Mouse (Mus musculus) limb, embryonic 11.5 days (tissue): Measurements from ENCODE around the gene Slfn8. TPM values are rescaled to one million over a fixed set of nuclear protein-coding genes. Genes with fewer than 3 reads are reported as not detected.
"Not testable (repeated sequence)": the region's sequence is repeated elsewhere in the genome, so short reads cannot be mapped to it uniquely, and the experiment has no call there.

Source experiments
- ATAC-seq: fragments of 200-750 bp; cut with Nextera tagmentation; 2 replicates; pipeline ENCODE4 v1.8.0; 2017; ENCODE audit warnings: low read depth; ENCODE audit not compliant: insufficient number of reproducible peaks, low FRiP score, low TSS enrichment
- DNase-seq: peaks from one replicate; pipeline ENCODE4 v3.0.0-alpha.2; 2015; ENCODE audit warnings: low spot score
- H3K27ac ChIP-seq: fragments of 300-500 bp; sonication (generic); replicated peaks from 2 replicates; pipeline ENCODE4 v1.5.1; 2014; ENCODE audit warnings: low read depth, mild to moderate bottlenecking, low read length
- H3K27me3 ChIP-seq: fragments of 300-500 bp; sonication (generic); 2 replicates; pipeline ENCODE4 v1.6.1; 2014; ENCODE audit warnings: mild to moderate bottlenecking, low read length, mixed read lengths; ENCODE audit not compliant: control insufficient read depth, insufficient read depth
- H3K36me3 ChIP-seq: fragments of 300-500 bp; sonication (generic); 2 replicates; pipeline ENCODE4 v1.6.1; 2014; ENCODE audit warnings: mild to moderate bottlenecking, low read length, moderate library complexity, mixed read lengths; ENCODE audit not compliant: control insufficient read depth, insufficient read depth
- H3K4me1 ChIP-seq: fragments of 300-500 bp; sonication (generic); 2 replicates; pipeline ENCODE4 v1.6.1; 2014; ENCODE audit warnings: low read length, mixed read lengths; ENCODE audit not compliant: control insufficient read depth, insufficient read depth
- H3K4me2 ChIP-seq: fragments of 300-500 bp; sonication (generic); 2 replicates; pipeline ENCODE4 v1.6.1; 2014; ENCODE audit warnings: low read depth, mild to moderate bottlenecking, moderate library complexity; ENCODE audit not compliant: severe bottlenecking
- H3K4me3 ChIP-seq: fragments of 300-500 bp; sonication (generic); 2 replicates; pipeline ENCODE4 v1.5.1; 2014; ENCODE audit warnings: low read depth, low read length
- H3K9ac ChIP-seq: fragments of 300-500 bp; sonication (generic); 2 replicates; pipeline ENCODE4 v1.6.1; 2014; ENCODE audit warnings: mild to moderate bottlenecking, low read length
- H3K9me3 ChIP-seq: fragments of 300-500 bp; sonication (generic); 2 replicates; pipeline ENCODE4 v1.6.1; 2016; ENCODE audit warnings: low read length; ENCODE audit not compliant: control insufficient read depth
- WGBS: fragments of 180-500 bp; shearing (Covaris S2); extraction: QIAGEN DNeasy Blood & Tissue Kit; methylation state at CpG from one replicate; pipeline ENCODE4 v1.1.7; 2014; 5-methylcytosine and 5-hydroxymethylcytosine counted together
- polyA plus RNA-seq: library from polyadenylated mRNA; unstranded; fragments of >200 nt; fragmentation: Nextera tagmentation; extraction: Ambion mirVana; gene quantifications from 2 replicates; pipeline ENCODE4 v1.2.1, GENCODE M21; 2014

Gene Slfn8
- polyA plus RNA-seq, 1 experiment from 2014 or later, result 0.48 TPM

DNA sequence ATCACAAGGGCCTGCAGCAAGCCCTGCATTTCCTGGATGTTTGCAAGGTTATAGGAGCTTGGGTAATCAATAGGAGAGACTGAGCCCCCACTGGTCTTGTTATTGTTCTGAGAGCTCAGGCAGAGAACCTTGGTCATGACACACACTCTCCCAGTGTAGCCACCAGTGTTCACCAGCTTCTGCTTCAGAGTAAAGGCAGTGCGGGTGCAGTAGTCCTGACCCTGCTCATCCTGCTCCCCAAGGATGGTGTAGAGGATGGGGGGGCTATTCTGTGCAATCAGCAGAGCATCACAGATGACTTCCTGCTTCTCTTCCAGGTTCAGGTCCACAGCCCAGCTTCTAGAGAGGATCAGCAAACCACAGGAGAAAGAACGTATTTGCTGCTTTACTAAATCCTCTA is 38.2 kb downstream of the Slfn8 start:
- H3K4me1 ChIP-seq, H3K27me3 ChIP-seq, H3K4me2 ChIP-seq, H3K4me3 ChIP-seq, DNase-seq, H3K36me3 ChIP-seq, ATAC-seq, H3K27ac ChIP-seq, H3K9me3 ChIP-seq, H3K9ac ChIP-seq: not testable (repeated sequence)
- 92% methylated on average over 2 of the region's 2 CpGs for WGBS

DNA sequence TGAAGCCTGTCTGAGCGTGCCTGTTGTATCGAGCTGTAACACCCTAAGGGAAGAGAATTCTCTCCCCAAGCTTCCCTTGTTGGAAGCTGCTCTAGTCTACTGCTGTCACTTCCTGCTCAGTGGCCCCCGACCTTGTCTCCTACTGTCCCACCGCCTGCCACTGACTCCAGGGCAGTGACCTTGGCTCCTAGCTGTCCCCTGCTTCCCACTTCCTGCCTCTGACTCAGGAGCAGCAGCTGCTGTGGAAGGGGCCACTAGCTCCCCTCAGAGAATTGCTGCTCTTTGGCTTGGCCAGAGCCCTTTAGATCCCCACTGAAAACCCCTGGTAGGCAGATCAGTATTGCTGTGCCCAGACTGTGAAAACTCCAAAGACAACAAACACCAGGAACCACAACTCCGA is 46.7 kb downstream of the Slfn8 start:
- WGBS, result 26% methylated on average over 5 of the region's 5 CpGs
- no peak overlapping the region for H3K27ac ChIP-seq
- no peak for ATAC-seq

DNA sequence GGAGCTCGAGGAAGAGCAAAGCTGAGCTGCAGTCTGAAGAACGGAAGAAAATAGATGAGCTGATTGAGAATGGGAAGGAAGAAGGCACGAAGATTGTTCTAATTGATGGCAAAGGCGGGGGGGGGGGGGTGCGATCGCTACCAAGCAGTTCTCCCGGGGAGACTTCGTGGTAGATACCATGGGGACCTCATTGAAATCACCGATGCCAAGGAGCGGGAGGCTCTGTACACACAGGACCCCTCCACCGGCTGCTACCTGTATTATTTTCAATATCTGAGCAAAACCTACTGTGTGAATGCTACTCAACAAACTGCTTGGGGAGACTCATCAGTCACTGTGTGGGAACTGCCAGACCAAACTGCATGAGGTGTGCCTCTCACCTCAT is 49.0 kb downstream of the Slfn8 start:
- ATAC-seq (no peak), DNase-seq (no peak)
- 76% methylated on average over 11 of the region's 11 CpGs for WGBS
- H3K36me3 ChIP-seq, result no peaks in the 10 kb centered on the region
- no peaks in the 10 kb centered on the region for H3K27me3 ChIP-seq
- no peak overlapping the region for H3K27ac ChIP-seq
- no peak overlapping the region for H3K4me2 ChIP-seq
- H3K9me3 ChIP-seq, result no peaks in the 10 kb centered on the region
- H3K4me1 ChIP-seq, result no peaks in the 10 kb centered on the region
- H3K4me3 ChIP-seq, result no peak overlapping the region
- H3K9ac ChIP-seq, result no peak overlapping the region

More for the DNA sequence above, 46.7 kb downstream of the Slfn8 start:
- H3K9ac ChIP-seq, result no peak overlapping the region
- H3K4me2 ChIP-seq, result no peak overlapping the region
- no peak overlapping the region for H3K4me3 ChIP-seq
- no peak for DNase-seq
- no peaks in the 10 kb centered on the region for H3K4me1 ChIP-seq
- no peaks in the 10 kb centered on the region for H3K9me3 ChIP-seq
- H3K36me3 ChIP-seq, result no peaks in the 10 kb centered on the region
- H3K27me3 ChIP-seq, result no peaks in the 10 kb centered on the region

DNA sequence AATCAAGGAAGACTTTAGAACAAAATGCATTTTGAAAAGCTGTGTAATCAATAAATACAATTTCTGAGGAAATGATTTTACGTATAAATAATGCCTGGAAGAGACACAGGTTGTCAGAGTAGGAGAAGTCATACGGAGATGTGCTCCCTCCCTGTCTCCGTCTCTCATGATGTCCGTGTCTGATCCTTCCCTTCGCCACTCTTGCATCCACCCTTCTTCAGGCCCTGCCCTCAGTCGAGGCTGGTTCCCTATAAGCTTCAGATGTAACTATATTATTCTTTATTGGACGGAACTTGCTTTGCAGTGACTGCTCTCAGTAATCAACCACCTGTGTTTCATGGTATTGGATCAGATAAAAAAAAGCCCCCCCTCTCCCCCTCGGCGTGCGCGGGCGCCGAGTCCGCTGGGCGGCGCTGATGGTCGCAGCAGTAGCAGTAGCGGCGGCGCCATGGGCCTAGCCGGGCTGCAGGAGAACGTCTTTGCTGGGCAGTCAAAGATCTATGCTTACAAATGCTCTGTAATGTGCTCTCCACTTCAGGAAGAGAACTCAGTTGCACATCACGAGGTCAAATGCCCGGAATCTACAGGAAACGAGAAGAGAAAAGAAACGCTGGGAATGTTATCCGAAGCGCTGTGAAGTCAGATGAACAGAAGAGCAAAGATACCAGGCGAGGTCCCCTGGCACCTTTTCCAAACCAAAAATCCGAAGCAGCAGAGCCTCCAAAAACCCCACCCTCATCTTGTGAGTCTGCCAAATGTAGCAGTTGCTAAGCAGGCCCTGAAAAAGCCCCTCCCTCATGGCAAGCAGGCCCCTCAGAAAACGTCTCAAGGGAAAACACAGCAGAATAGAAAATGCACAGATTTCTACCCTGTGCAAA is 49.7 kb downstream of the Slfn8 start:
- H3K9ac ChIP-seq, result no peak overlapping the region
- DNase-seq, result peak; percentile 76
- no peak for ATAC-seq
- peak overlapping the region; percentile 33; the same call in 1 of the 2 replicates for H3K4me2 ChIP-seq
- H3K27me3 ChIP-seq, result no peaks in the 10 kb centered on the region
- H3K4me3 ChIP-seq, result peak overlapping the region; percentile 2; the same call in 1 of the 2 replicates
- 13% methylated on average over 31 of the region's 31 CpGs for WGBS
- H3K36me3 ChIP-seq, result no peaks in the 10 kb centered on the region
- no peaks in the 10 kb centered on the region for H3K9me3 ChIP-seq
- no peaks in the 10 kb centered on the region for H3K4me1 ChIP-seq
- H3K27ac ChIP-seq, result no peak overlapping the region

DNA sequence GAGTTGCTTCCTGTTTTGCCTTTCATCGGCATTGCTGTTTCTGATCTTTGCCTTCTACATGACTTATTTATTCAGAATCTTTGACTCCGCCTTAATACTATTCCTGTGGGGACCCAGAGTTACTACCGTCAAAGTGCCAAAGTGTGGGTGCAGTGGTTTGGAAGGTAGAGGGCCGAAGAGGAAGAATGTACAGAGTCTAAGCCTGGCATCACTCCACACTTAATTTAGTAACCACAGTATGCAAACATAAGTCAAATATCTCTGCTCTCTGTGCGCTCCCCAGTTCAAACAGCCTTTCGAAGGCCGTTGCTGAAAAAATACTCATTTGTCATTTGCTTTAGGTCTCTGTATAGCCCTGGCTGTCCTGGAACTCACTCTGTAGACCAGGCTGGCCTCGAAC is 58.4 kb downstream of the Slfn8 start:
- ATAC-seq, result no peak
- no peak for DNase-seq
- no peak overlapping the region for H3K4me3 ChIP-seq
- H3K27ac ChIP-seq, result no peak overlapping the region
- WGBS, result 91% methylated on average over 8 of the region's 8 CpGs
- H3K4me1 ChIP-seq, result no peaks in the 10 kb centered on the region
- H3K9ac ChIP-seq, result no peak overlapping the region
- H3K4me2 ChIP-seq, result no peak overlapping the region
- H3K9me3 ChIP-seq, result no peaks in the 10 kb centered on the region
- H3K36me3 ChIP-seq, result no peaks in the 10 kb centered on the region
- no peaks in the 10 kb centered on the region for H3K27me3 ChIP-seq

DNA sequence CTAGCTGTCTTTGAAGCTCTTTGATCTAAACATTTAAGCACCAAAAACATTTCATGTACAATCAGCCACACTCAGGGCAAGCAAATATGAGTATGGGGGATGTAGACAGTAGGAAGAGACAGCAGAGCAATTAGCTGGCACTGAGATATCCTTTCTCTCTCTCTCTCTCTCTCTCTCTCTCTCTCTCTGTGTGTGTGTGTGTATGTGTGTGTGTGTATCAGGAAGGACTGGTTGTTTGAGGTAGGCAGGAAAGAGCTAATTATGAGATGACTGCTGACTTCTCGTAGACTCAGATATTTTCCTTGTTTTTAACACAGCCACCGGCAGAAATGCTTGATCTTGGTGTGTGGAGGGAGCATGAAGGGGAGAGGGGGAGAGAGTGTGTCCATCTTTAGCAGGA is 58.9 kb downstream of the Slfn8 start:
- H3K9me3 ChIP-seq, result no peaks in the 10 kb centered on the region
- DNase-seq (no peak), ATAC-seq (no peak)
- H3K9ac ChIP-seq, result no peak overlapping the region
- no peak overlapping the region for H3K27ac ChIP-seq
- H3K36me3 ChIP-seq, result no peaks in the 10 kb centered on the region
- H3K4me1 ChIP-seq, result no peaks in the 10 kb centered on the region
- H3K27me3 ChIP-seq, result no peaks in the 10 kb centered on the region
- no peak overlapping the region for H3K4me3 ChIP-seq
- WGBS, result 77% methylated on average over 2 of the region's 2 CpGs
- no peak overlapping the region for H3K4me2 ChIP-seq

DNA sequence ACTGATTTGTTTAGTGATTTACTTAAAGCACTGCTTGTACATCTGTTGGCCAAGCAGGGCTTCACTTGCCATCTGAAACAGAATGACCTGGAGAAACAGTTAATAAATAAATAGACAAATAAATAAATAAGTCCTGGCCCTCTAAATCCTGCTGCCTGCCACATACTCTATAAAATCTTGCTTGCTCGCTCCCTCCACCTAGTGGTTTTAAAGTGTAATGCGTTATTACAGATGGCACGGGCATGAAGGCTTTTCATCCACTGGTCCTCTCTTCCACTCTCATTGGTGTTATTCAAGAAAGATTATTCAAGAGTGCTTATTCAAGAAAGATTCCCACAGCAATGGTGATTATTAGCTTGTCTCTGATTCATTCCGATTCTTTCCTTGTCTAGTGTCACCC is 61.0 kb downstream of the Slfn8 start:
- no peaks in the 10 kb centered on the region for H3K4me1 ChIP-seq
- DNase-seq, result peak; percentile 35
- H3K9ac ChIP-seq, result no peak overlapping the region
- H3K27me3 ChIP-seq, result no peaks in the 10 kb centered on the region
- no peak overlapping the region for H3K27ac ChIP-seq
- 21% methylated on average over 4 of the region's 4 CpGs for WGBS
- no peaks in the 10 kb centered on the region for H3K9me3 ChIP-seq
- no peak overlapping the region for H3K4me2 ChIP-seq
- H3K36me3 ChIP-seq, result no peaks in the 10 kb centered on the region
- ATAC-seq, result no peak
- no peak overlapping the region for H3K4me3 ChIP-seq

DNA sequence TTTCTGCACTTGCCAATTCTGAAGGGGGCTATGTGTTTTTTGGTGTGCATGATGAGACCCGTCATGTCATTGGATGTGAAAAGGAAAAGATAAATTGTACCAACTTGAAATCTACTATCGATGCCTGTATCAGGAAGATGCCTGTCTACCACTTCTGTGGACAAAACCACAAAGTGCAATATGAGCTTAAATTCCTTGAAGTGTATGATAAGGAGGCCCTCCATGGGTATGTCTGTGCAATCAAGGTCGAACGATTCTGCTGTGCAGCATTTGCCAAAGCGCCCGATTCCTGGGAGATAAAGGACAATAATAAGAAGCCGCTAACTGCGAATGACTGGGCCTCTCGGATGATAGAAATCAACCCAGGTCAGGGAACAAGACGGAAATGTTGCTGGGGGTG is 63.7 kb downstream of the Slfn8 start:
- Histone ChIP-seq H3K4me3 (no peak overlapping the region), H3K4me1 (no peaks in the 10 kb centered on the region), H3K9ac (no peak overlapping the region), H3K9me3 (no peaks in the 10 kb centered on the region), H3K27me3 (peaks cover 15% of the 10 kb centered on the region), H3K4me2 (no peak overlapping the region), H3K27ac (no peak overlapping the region), H3K36me3 (no peaks in the 10 kb centered on the region)
- 85% methylated on average over 10 of the region's 10 CpGs for WGBS
- ATAC-seq, result no peak
- no peak for DNase-seq

DNA sequence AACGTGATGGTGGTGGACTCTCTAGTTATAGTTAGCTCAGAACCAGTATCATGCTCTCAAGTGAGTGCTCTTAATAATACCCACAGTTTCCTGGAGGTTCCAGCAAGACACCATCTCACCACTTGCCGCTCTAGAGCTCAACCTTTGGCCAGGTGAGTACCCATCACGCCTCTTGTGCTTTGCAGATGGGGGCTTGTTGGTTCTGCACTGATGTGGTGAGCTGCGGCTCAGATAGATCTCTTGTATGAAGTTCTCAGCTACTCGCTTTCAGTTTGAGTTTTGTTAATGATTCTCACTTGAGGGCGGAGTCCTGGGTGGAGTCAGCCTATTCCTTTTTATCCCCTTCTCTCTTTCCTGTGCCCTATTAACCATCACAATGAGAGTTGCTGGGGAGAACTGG is 66.0 kb downstream of the Slfn8 start:
- no peaks in the 10 kb centered on the region for H3K9me3 ChIP-seq
- H3K27ac ChIP-seq, result no peak overlapping the region
- H3K4me2 ChIP-seq, result no peak overlapping the region
- no peak overlapping the region for H3K4me3 ChIP-seq
- no peak overlapping the region for H3K9ac ChIP-seq
- no peaks in the 10 kb centered on the region for H3K36me3 ChIP-seq
- WGBS, result 78% methylated on average over 6 of the region's 6 CpGs
- no peak for ATAC-seq
- H3K27me3 ChIP-seq, result peaks cover 28% of the 10 kb centered on the region
- no peaks in the 10 kb centered on the region for H3K4me1 ChIP-seq
- DNase-seq, result no peak
